Mouse (Mus musculus) heart, postnatal 0 days (tissue): ENCODE measurements around the gene Megf8.
A peak's percentile ranks its signal among the peaks of the same experiment; 100 is the strongest.

ENCODE experiments used
- CTCF ChIP-seq: IDR thresholded peaks from 2 replicates; pipeline ENCODE4 v1.5.1; 2016; ENCODE audit warnings: antibody characterized with exemption, control low read depth, low read depth
- EP300 ChIP-seq: IDR thresholded peaks from 2 replicates; pipeline ENCODE4 v1.6.1; 2016; ENCODE audit warnings: antibody characterized with exemption, low read depth

DNA sequence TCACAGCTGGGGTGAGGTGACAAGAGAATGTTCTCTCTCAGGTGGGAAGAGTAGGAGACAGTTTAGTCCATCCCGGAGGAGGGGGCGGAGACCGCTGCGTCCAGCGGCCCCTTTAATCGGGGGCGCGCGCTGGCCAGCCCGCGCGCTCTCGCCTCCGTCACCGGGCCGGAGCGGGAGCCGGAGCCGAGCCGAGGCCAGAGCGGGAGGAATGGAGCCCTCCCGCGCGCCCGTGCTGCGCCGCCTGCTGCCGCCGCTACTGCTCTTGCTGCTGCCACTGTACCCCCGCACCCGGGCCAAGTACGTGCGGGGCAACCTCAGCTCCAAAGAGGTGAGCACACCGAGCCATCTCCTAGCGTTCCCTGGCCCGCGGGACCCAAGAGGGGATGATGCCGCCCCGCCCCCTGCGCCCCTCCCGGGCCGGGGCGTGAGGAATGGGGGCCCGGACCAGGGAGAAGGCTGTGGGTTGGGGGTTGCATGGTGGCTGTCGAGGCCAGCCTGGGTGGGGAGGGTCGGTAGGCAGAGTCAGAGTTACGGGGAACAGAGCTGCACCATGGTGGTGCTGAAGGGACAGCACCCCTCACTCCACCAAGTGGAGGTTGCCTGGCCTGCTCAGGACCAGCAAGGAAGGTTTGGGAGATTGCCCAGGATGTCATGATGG, 10.9 kb upstream of the Megf8 start, which contains the start of gene Tmem145:
- TF ChIP-seq EP300 (no peak), CTCF (0 out of 2 replicates have a peak, but pooled peaks have one; percentile 1)
